Mouse (Mus musculus): ENCODE data around the gene Cd163l1. TPM values are rescaled to one million over a fixed set of nuclear protein-coding genes. Genes with fewer than 3 reads are reported as not detected.

Cd163l1 gene
- polyA plus RNA-seq, 1 experiment from 2014 or later: not detected

GRCm38 (mm10) chr7:140186646-140187620 is 31.1 kb upstream of the Cd163l1 start:
- no peak overlapping the region for H3K27ac ChIP-seq (replicated peaks in 1 of 2; ENCODE audit: control insufficient read depth in 1 of 2, insufficient read depth in 1 of 2, low read depth in 2 of 2, low read length in 2 of 2)
- no peaks in the 10 kb centered on the region for H3K4me1 ChIP-seq (ENCODE audit: control insufficient read depth in 2 of 2, insufficient read depth in 2 of 2, low read length in 2 of 2)
- H3K27me3 ChIP-seq (ENCODE audit: control insufficient read depth, insufficient read depth, low read length): no peaks in the 10 kb centered on the region
- no peak overlapping the region for H3K4me2 ChIP-seq (ENCODE audit: low read length)
- 61% methylated on average over 18 of the region's 18 CpGs for WGBS
- no peaks in the 10 kb centered on the region for H3K9me3 ChIP-seq (ENCODE audit: control insufficient read depth, low read length)
- H3K4me3 ChIP-seq (ENCODE audit: control insufficient read depth in 1 of 2, insufficient read depth in 1 of 2, low read depth in 1 of 2, low read length in 2 of 2): no peak overlapping the region
- H3K36me3 ChIP-seq (ENCODE audit: control insufficient read depth, insufficient read depth, low read length): no peaks in the 10 kb centered on the region
- no peak for ATAC-seq (ENCODE audit: insufficient number of reproducible peaks, insufficient read depth, low FRiP score, low read depth)
- no peak overlapping the region for H3K9ac ChIP-seq (ENCODE audit: low read length)

DNA sequence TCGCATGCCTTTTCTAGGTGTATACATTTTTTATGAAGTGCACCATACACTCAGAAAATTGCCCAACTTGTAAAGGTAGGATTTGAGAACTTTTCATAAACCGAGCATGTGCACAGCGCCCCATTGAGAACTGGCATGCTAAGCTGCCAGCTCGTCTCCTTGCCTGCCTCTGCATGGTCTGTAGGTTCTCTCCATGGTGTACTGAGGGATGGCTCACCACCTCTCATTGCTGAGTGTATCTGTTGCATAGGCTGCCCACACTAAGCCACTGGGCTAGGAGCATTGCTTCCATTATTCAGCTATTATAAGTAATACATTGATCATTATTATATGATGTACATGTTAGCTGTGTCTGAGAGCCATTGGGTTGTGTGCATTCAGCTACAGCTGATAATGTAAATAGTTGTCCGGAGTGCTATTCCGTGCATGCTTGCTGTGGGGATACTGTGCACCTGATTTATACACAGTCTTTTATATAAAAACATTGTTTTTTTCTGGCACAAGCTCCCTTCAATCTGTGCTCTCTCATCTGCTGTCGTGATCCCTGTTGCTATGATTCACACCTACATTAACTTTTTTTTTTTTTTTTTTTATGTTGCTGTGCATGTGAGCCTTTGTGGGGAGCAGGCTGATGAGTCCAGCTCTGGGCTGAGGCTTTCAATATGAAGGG is 30.2 kb upstream of the Cd163l1 start:
- Histone ChIP-seq H3K4me1 (ENCODE audit: control insufficient read depth in 2 of 2, insufficient read depth in 2 of 2, low read length in 2 of 2) (no peaks in the 10 kb centered on the region), H3K27me3 (ENCODE audit: control insufficient read depth, insufficient read depth, low read length) (no peaks in the 10 kb centered on the region), H3K27ac (replicated peaks in 1 of 2; ENCODE audit: control insufficient read depth in 1 of 2, insufficient read depth in 1 of 2, low read depth in 2 of 2, low read length in 2 of 2) (no peak overlapping the region), H3K36me3 (ENCODE audit: control insufficient read depth, insufficient read depth, low read length) (no peaks in the 10 kb centered on the region), H3K4me2 (ENCODE audit: low read length) (no peak overlapping the region), H3K4me3 (ENCODE audit: control insufficient read depth in 1 of 2, insufficient read depth in 1 of 2, low read depth in 1 of 2, low read length in 2 of 2) (no peak overlapping the region), H3K9ac (ENCODE audit: low read length) (no peak overlapping the region), H3K9me3 (ENCODE audit: control insufficient read depth, low read length) (no peaks in the 10 kb centered on the region)
- 72% methylated on average over 7 of the region's 7 CpGs for WGBS
- no peak for ATAC-seq (ENCODE audit: insufficient number of reproducible peaks, insufficient read depth, low FRiP score, low read depth)

DNA sequence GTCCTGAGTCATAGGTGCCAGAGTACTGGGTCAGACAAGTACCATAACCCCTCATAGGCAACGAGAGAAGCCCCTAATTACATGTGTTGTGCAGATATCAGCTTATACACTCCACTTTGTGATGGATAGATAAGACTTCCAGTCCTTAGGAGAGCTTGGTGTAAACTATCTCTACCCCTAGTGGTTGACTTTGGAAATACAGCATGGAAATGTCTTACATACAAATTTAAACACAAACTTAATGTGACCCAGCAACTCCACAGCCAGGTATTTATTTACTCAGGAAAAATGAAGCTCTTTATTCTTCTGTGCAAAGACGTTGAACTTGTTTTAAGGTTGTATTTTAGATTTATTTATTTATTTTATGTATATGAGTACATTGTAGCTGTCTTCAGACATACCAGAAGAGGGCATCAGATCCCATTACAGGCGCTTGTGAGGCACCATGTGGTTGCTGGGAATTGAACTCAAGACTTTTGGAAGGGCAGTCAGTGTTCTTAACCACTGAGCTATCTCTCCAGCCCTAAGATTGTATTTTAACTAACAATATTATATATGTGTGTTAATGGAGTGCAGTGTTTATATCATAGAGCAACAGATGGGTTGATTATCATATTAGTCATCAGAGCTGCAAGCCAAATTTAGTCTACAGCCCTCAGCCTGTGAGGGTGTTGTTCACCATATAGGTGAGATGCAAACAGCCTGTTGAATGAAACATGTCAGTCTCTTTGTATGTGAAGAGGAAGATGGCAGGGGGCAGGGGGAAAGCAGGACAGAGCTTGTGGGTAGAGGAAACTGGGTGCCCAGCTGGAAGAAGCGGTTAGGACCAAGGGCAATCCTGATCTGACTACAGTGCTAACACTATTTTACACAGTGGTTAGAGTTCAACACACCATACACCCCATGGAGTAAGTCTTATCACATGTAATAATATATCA is 29.4 kb upstream of the Cd163l1 start:
- Histone ChIP-seq H3K4me3 (ENCODE audit: control insufficient read depth in 1 of 2, insufficient read depth in 1 of 2, low read depth in 1 of 2, low read length in 2 of 2) (no peak overlapping the region), H3K27me3 (ENCODE audit: control insufficient read depth, insufficient read depth, low read length) (no peaks in the 10 kb centered on the region), H3K36me3 (ENCODE audit: control insufficient read depth, insufficient read depth, low read length) (no peaks in the 10 kb centered on the region), H3K4me1 (ENCODE audit: control insufficient read depth in 2 of 2, insufficient read depth in 2 of 2, low read length in 2 of 2) (no peaks in the 10 kb centered on the region), H3K4me2 (ENCODE audit: low read length) (no peak overlapping the region), H3K27ac (replicated peaks in 1 of 2; ENCODE audit: control insufficient read depth in 1 of 2, insufficient read depth in 1 of 2, low read depth in 2 of 2, low read length in 2 of 2) (no peak overlapping the region), H3K9me3 (ENCODE audit: control insufficient read depth, low read length) (no peaks in the 10 kb centered on the region), H3K9ac (ENCODE audit: low read length) (no peak overlapping the region)
- ATAC-seq (ENCODE audit: insufficient number of reproducible peaks, insufficient read depth, low FRiP score, low read depth): no peak
- WGBS: 53% methylated on average over 4 of the region's 4 CpGs

DNA sequence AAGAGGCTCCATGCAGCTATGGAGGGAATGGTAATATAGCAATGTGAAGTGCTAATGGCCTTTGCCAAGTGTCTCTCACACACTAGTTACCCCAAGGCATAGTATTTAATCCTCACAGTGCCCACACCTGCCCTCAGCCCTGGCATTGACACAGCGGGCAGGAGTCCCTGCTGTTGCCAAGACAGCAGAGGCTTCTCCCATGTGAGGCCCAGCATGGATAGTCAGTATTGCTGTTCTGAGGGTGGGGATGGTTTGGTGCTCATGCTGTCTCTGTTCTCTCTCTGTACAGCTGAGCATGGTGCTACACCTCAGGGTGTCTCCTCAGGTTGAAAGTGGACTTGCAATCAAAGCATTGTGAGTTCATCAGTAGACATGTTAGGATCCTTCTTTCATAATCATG is 27.6 kb upstream of the Cd163l1 start:
- no peaks in the 10 kb centered on the region for H3K4me1 ChIP-seq (ENCODE audit: control insufficient read depth in 2 of 2, insufficient read depth in 2 of 2, low read length in 2 of 2)
- 82% methylated on average over 1 of the region's 1 CpGs for WGBS

DNA sequence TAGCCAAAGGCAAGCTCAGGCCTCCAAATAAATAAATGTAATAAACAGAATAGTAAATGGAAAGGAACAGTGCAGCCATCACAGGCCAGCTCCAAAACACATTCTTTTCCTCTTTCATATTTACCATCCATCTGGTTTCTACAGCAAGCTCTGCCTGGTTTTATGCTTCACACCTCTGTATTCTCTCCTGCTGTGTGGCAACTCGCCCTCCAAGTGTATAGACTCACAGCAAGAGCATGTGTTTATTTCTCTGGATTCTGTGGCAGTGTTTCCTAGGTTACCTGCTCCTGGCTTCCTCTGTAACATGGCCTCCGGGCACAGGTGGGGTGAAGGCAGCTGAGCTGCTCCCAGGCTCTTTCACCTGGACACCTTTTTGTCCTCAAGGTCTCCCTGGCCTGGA is 25.6 kb upstream of the Cd163l1 start:
- WGBS: 51% methylated on average over 2 of the region's 2 CpGs
- H3K4me3 ChIP-seq (ENCODE audit: control insufficient read depth in 1 of 2, insufficient read depth in 1 of 2, low read depth in 1 of 2, low read length in 2 of 2): no peak overlapping the region
- no peaks in the 10 kb centered on the region for H3K36me3 ChIP-seq (ENCODE audit: control insufficient read depth, insufficient read depth, low read length)
- no peaks in the 10 kb centered on the region for H3K4me1 ChIP-seq (ENCODE audit: control insufficient read depth in 2 of 2, insufficient read depth in 2 of 2, low read length in 2 of 2)
- H3K27me3 ChIP-seq (ENCODE audit: control insufficient read depth, insufficient read depth, low read length): no peaks in the 10 kb centered on the region
- ATAC-seq (ENCODE audit: insufficient number of reproducible peaks, insufficient read depth, low FRiP score, low read depth): no peak
- no peak overlapping the region for H3K9ac ChIP-seq (ENCODE audit: low read length)
- no peak overlapping the region for H3K27ac ChIP-seq (replicated peaks in 1 of 2; ENCODE audit: control insufficient read depth in 1 of 2, insufficient read depth in 1 of 2, low read depth in 2 of 2, low read length in 2 of 2)
- H3K4me2 ChIP-seq (ENCODE audit: low read length): no peak overlapping the region
- no peaks in the 10 kb centered on the region for H3K9me3 ChIP-seq (ENCODE audit: control insufficient read depth, low read length)

More for the DNA sequence above, 27.6 kb upstream of the Cd163l1 start:
- no peaks in the 10 kb centered on the region for H3K36me3 ChIP-seq (ENCODE audit: control insufficient read depth, insufficient read depth, low read length)
- H3K9ac ChIP-seq (ENCODE audit: low read length): no peak overlapping the region
- H3K4me3 ChIP-seq (ENCODE audit: control insufficient read depth in 1 of 2, insufficient read depth in 1 of 2, low read depth in 1 of 2, low read length in 2 of 2): no peak overlapping the region
- no peak for ATAC-seq (ENCODE audit: insufficient number of reproducible peaks, insufficient read depth, low FRiP score, low read depth)
- H3K4me2 ChIP-seq (ENCODE audit: low read length): no peak overlapping the region
- no peaks in the 10 kb centered on the region for H3K27me3 ChIP-seq (ENCODE audit: control insufficient read depth, insufficient read depth, low read length)
- H3K9me3 ChIP-seq (ENCODE audit: control insufficient read depth, low read length): no peaks in the 10 kb centered on the region
- H3K27ac ChIP-seq (replicated peaks in 1 of 2; ENCODE audit: control insufficient read depth in 1 of 2, insufficient read depth in 1 of 2, low read depth in 2 of 2, low read length in 2 of 2): no peak overlapping the region

DNA sequence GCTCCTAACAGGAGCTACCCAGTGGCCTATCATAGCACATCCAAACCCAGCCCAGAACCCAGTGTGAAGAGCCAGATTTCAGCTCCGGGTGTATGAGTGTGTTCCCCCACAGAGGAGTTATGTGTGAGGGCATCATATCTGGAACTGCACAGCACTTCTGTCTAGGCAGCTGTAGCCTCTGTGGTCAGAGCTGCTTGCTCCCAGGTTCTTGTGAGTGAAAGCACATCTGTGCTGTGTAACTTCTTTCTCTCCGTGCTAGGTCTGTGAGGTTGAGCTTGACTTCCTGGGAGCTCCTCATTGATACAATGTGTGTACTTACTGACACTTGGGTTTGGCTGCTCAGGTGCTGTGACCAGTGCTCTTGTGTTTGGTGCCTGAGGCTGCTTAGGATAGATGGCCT is 25.2 kb upstream of the Cd163l1 start:
- H3K36me3 ChIP-seq (ENCODE audit: control insufficient read depth, insufficient read depth, low read length): no peaks in the 10 kb centered on the region
- no peaks in the 10 kb centered on the region for H3K27me3 ChIP-seq (ENCODE audit: control insufficient read depth, insufficient read depth, low read length)
- H3K4me2 ChIP-seq (ENCODE audit: low read length): no peak overlapping the region
- H3K9ac ChIP-seq (ENCODE audit: low read length): no peak overlapping the region
- H3K4me1 ChIP-seq (ENCODE audit: control insufficient read depth in 2 of 2, insufficient read depth in 2 of 2, low read length in 2 of 2): no peaks in the 10 kb centered on the region
- WGBS: 76% methylated on average over 2 of the region's 2 CpGs
- no peak for ATAC-seq (ENCODE audit: insufficient number of reproducible peaks, insufficient read depth, low FRiP score, low read depth)
- H3K27ac ChIP-seq (replicated peaks in 1 of 2; ENCODE audit: control insufficient read depth in 1 of 2, insufficient read depth in 1 of 2, low read depth in 2 of 2, low read length in 2 of 2): no peak overlapping the region
- no peak overlapping the region for H3K4me3 ChIP-seq (ENCODE audit: control insufficient read depth in 1 of 2, insufficient read depth in 1 of 2, low read depth in 1 of 2, low read length in 2 of 2)
- no peaks in the 10 kb centered on the region for H3K9me3 ChIP-seq (ENCODE audit: control insufficient read depth, low read length)

GRCm38 (mm10) chr7:140194031-140194430 is 24.0 kb upstream of the Cd163l1 start:
- no peaks in the 10 kb centered on the region for H3K4me1 ChIP-seq (ENCODE audit: control insufficient read depth in 2 of 2, insufficient read depth in 2 of 2, low read length in 2 of 2)
- H3K4me2 ChIP-seq (ENCODE audit: low read length): no peak overlapping the region
- H3K9ac ChIP-seq (ENCODE audit: low read length): no peak overlapping the region
- H3K9me3 ChIP-seq (ENCODE audit: control insufficient read depth, low read length): no peaks in the 10 kb centered on the region
- no peak overlapping the region for H3K4me3 ChIP-seq (ENCODE audit: control insufficient read depth in 1 of 2, insufficient read depth in 1 of 2, low read depth in 1 of 2, low read length in 2 of 2)
- H3K27ac ChIP-seq (replicated peaks in 1 of 2; ENCODE audit: control insufficient read depth in 1 of 2, insufficient read depth in 1 of 2, low read depth in 2 of 2, low read length in 2 of 2): no peak overlapping the region
- no peaks in the 10 kb centered on the region for H3K36me3 ChIP-seq (ENCODE audit: control insufficient read depth, insufficient read depth, low read length)
- H3K27me3 ChIP-seq (ENCODE audit: control insufficient read depth, insufficient read depth, low read length): no peaks in the 10 kb centered on the region
- WGBS: 77% methylated on average over 4 of the region's 4 CpGs
- no peak for ATAC-seq (ENCODE audit: insufficient number of reproducible peaks, insufficient read depth, low FRiP score, low read depth)
